Mouse (Mus musculus): ENCODE measurements around the gene Slc26a11. TPM values are rescaled to one million over a fixed set of nuclear protein-coding genes. Genes with fewer than 3 reads are reported as not detected.

The Slc26a11 gene
- polyA plus RNA-seq, 1 experiment: 8.0 TPM

GRCm38 (mm10) chr11:119393483-119393804 lies 38.1 kb downstream of the Slc26a11 start:
- 7% methylated on average over 7 of the region's 7 CpGs for WGBS
- no peak for DNase-seq (ENCODE audit: low read depth, low spot score)

DNA sequence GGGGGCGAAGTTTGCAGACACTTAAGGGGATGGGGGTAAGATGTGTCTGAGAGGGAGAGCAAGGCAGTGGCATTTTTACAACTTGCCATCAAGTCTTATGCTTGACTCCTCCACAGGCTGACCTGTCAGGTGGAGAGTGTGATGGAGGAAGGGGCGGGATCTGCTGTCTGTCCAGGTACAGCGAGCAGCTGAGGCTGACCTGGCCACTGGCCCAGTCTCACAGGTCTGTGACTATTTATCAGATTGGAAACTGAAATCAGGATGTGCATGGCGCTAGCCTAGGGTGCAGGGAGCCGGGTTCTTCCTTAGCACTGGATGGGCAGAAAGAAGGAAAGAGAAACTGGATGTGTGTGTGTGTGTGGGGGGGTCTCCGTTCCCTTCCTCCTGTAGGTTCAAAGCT lies 38.9 kb downstream of the Slc26a11 start:
- no peak for DNase-seq (ENCODE audit: low read depth, low spot score)
- 20% methylated on average over 6 of the region's 6 CpGs for WGBS

- no peak for DNase-seq (ENCODE audit: low read depth, low spot score)
- WGBS: 57% methylated on average over 7 of the region's 7 CpGs
Observed at GRCm38 (mm10) chr11:119395394-119395793, 40.0 kb downstream of the Slc26a11 start.

DNA sequence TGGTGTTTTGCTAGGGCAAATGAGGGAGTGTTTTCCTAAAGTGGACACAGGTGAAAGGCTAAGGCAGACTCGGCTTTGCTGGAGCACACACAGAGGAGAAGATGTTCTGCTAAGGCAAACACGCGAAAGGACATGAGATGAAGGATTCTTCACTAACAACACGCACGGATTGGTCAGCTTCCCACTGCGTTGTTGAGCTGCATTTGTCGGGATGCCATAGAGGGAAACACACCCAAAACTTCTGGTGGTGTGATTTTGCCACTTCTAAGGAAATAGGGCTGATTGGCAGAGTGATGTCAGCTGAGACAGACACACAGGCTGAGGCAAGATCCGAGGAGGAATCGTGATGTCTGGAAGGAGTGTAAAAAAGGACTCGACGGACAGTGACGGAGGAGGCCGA lies 40.6 kb downstream of the Slc26a11 start:
- DNase-seq (ENCODE audit: low read depth, low spot score): no peak
- WGBS: 68% methylated on average over 13 of the region's 13 CpGs

- 91% methylated on average over 7 of the region's 7 CpGs for WGBS
- DNase-seq (ENCODE audit: low read depth, low spot score): no peak
Observed at GRCm38 (mm10) chr11:119396461-119396860, 41.1 kb downstream of the Slc26a11 start.

GRCm38 (mm10) chr11:119402501-119403160 lies 47.3 kb downstream of the Slc26a11 start:
- 65% methylated on average over 11 of the region's 11 CpGs for WGBS
- DNase-seq (ENCODE audit: low read depth, low spot score): no peak

GRCm38 (mm10) chr11:119404627-119405026 lies 49.3 kb downstream of the Slc26a11 start:
- no peak for DNase-seq (ENCODE audit: low read depth, low spot score)
- 77% methylated on average over 5 of the region's 5 CpGs for WGBS

- 83% methylated on average over 6 of the region's 6 CpGs for WGBS
- no peak for DNase-seq (ENCODE audit: low read depth, low spot score)
Observed at GRCm38 (mm10) chr11:119407381-119407780, 52.0 kb downstream of the Slc26a11 start.

DNA sequence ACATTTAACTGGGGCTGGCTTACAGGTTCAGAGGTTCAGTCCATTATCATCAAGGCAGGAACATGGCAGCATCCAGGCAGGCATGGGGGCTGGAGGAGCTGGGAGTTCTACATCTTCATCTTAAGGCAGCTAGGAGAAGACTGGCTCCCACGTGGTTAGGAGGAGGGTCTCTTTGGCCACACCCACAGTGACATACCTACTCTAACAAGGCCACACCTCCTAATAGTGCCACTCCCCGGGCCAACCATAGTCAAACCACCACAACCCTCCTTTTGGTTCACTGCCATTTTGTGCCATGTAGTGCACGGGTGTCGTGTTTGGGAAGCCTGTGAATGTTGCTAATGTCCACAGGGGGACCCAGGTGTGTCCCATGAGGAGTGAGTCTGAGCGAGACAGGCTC lies 52.6 kb downstream of the Slc26a11 start:
- 41% methylated on average over 5 of the region's 5 CpGs for WGBS

DNA sequence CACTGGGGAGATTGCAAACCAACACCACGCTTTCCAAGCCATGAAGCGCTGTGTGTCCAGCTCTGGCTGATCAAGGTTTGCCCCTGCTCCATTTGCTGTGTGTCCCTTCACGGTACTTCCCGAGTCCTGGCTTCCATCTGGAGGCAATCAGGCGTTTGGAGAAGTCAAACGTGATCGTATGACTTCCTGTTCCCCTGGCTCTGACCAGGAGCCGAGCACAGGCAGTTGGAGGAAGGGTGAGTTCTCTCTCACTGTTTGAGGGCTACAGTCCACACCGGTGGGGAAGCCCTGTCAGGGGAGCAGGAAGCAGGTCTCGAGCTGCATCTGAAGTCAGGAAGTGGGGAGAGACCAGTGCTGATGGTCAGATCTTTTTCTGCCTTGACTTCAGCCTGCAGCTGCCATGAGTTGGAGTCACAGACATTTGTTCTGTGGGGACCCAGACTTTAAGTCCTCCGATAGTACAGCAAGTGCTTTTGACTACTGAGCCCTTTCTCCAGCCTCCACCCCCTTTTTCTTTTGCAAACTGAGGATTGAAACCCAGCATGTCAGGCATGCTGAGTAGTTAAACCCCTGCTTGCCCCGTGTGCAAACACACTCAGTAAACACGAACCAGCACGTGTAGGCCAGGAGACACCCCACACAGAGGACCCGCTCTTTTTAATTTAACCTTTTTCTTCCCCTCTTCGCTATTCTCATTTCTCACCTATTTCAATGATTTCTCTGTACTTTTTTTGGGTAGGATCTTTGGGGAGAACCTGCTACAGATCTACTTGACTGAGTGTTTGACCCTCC lies 64.2 kb downstream of the Slc26a11 start:
- DNase-seq (ENCODE audit: low read depth, low spot score): no peak
- WGBS: 49% methylated on average over 16 of the region's 16 CpGs

More for the DNA sequence above, 52.6 kb downstream of the Slc26a11 start:
- no peak for DNase-seq (ENCODE audit: low read depth, low spot score)

- DNase-seq (ENCODE audit: low read depth, low spot score): no peak
- WGBS: 88% methylated on average over 5 of the region's 5 CpGs
Observed at GRCm38 (mm10) chr11:119420426-119420825, 65.1 kb downstream of the Slc26a11 start.

- no peak for DNase-seq (ENCODE audit: low read depth, low spot score)
- 88% methylated on average over 6 of the region's 6 CpGs for WGBS
Observed at GRCm38 (mm10) chr11:119427431-119427830, 72.1 kb downstream of the Slc26a11 start.

DNA sequence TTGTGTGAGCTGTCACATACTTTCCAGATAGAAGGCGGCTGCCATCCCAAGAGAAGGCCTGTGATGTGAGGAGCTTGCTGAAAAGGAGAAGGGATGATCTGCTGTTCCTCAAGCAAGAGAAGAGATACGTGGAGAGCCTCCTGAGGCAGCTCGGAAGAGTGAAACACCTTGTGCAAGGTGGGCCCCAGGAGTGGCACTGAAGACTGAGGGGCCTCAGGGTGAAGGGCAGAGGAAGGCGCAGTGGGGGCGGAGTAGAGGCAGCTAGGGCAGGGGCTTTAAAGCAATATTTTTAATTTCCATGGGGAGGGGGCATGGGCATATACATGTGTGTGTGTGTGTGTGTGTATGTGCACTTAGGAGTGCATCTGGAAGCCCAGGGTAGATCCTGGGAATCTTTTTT lies 72.6 kb downstream of the Slc26a11 start:
- DNase-seq (ENCODE audit: low read depth, low spot score): no peak
- 87% methylated on average over 5 of the region's 5 CpGs for WGBS

DNA sequence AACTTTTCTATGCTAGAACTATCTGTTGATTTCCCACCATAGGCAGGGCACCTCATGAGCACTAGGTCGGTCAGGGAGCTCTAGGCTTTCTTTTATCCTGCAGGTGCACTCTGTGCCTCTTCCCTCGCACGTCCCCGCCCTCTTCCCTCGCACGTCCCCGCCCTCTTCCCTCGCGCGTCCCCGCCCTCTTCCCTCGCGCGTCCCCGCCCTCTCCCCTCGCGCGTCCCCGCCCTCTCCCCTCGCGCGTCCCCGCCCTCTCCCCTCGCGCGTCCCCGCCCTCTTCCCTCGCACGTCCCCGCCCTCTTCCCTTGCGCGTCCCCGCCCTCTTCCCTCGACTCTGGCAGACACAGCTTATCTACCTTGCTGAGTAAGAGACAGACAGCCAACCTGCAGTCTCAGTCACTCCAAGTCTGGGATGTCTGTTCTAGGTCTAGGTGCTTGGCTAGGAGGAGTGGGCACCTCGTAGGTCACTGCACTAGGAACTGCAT lies 73.3 kb downstream of the Slc26a11 start:
- peak; percentile 42 for DNase-seq (ENCODE audit: low read depth, low spot score)
- WGBS: 3% methylated on average over 35 of the region's 35 CpGs

Other genes with a start within 250 kb of the Slc26a11 start
- gene Tbc1d16, start 127.1 kb upstream of the Slc26a11 start, polyA plus RNA-seq (2012; rRNA removed): 4.0 and 4.4 TPM in 2 replicates
- 0.25 and 0.26 TPM in 2 replicates for gene Ccdc40, start 127.0 kb upstream of the Slc26a11 start, polyA plus RNA-seq (2012; rRNA removed)
- 33.2 and 42.2 TPM in 2 replicates for gene Gaa, start 87.7 kb upstream of the Slc26a11 start, polyA plus RNA-seq (2012; rRNA removed)
- gene Eif4a3, start 55.5 kb upstream of the Slc26a11 start, polyA plus RNA-seq (2012; rRNA removed): 107 and 109 TPM in 2 replicates
- 8.7 and 11.9 TPM in 2 replicates for gene Card14, start 47.8 kb upstream of the Slc26a11 start, polyA plus RNA-seq (2012; rRNA removed)
- gene Sgsh, start within 50 bp of the Slc26a11 start, polyA plus RNA-seq (2012; rRNA removed): 11.9 and 17.6 TPM in 2 replicates
- gene Rnf213, start 37.5 kb downstream of the Slc26a11 start, polyA plus RNA-seq (2012; rRNA removed): 25.4 and 46.4 TPM in 2 replicates
- 16.0 and 18.2 TPM in 2 replicates for gene Endov, start 135.8 kb downstream of the Slc26a11 start, polyA plus RNA-seq (2012; rRNA removed)
- gene Nptx1, start 192.2 kb downstream of the Slc26a11 start, polyA plus RNA-seq (2012; rRNA removed): 0.37 and 0.62 TPM in 2 replicates
- gene Rptor, start 247.3 kb downstream of the Slc26a11 start, polyA plus RNA-seq (2012; rRNA removed): 15.2 and 19.0 TPM in 2 replicates

Measured in large intestine, adult 2 months (tissue).